Mouse (Mus musculus): ENCODE measurements at regions not wholly inside any gene's neighbourhood (a gene's known extent, or its start where the extent isn't known, plus 50 kb on each side); places are given as distances from the start of the nearest gene placed in this dataset.

GRCm38 (mm10) chr3:41164736-41165135, 81.9 kb upstream of the Pgrmc2 start:
- WGBS = 82% methylated on average over 7 of the region's 7 CpGs
- no peak for ATAC-seq (replicated peaks; ENCODE audit: low FRiP score)

GRCm38 (mm10) chr3:41163767-41164166, 80.9 kb upstream of the Pgrmc2 start:
- H3K36me3 ChIP-seq = no peaks in the 10 kb centered on the region
- no peak overlapping the region for H3K9ac ChIP-seq
- no peak for ATAC-seq (replicated peaks; ENCODE audit: low FRiP score)
- 81% methylated on average over 3 of the region's 3 CpGs for WGBS
- no peak overlapping the region for H3K27ac ChIP-seq
- no peak overlapping the region for H3K4me3 ChIP-seq (replicated peaks)
- no peaks in the 10 kb centered on the region for H3K9me3 ChIP-seq (replicated peaks)
- no peaks in the 10 kb centered on the region for H3K4me1 ChIP-seq
- no peaks in the 10 kb centered on the region for H3K27me3 ChIP-seq
- no peak overlapping the region for H3K4me2 ChIP-seq

More at GRCm38 (mm10) chr3:41164736-41165135, 81.9 kb upstream of the Pgrmc2 start:
- H3K4me1 ChIP-seq = no peaks in the 10 kb centered on the region
- no peaks in the 10 kb centered on the region for H3K27me3 ChIP-seq
- no peaks in the 10 kb centered on the region for H3K36me3 ChIP-seq
- no peak overlapping the region for H3K9ac ChIP-seq
- no peak overlapping the region for H3K4me2 ChIP-seq
- H3K9me3 ChIP-seq (replicated peaks) = no peaks in the 10 kb centered on the region
- no peak overlapping the region for H3K4me3 ChIP-seq (replicated peaks)
- H3K27ac ChIP-seq = no peak overlapping the region

GRCm38 (mm10) chr3:41162514-41162913, 79.7 kb upstream of the Pgrmc2 start:
- 95% methylated on average over 1 of the region's 1 CpGs for WGBS
- no peak overlapping the region for H3K4me2 ChIP-seq
- ATAC-seq (replicated peaks; ENCODE audit: low FRiP score) = no peak
- no peaks in the 10 kb centered on the region for H3K9me3 ChIP-seq (replicated peaks)
- H3K9ac ChIP-seq = no peak overlapping the region
- H3K4me3 ChIP-seq (replicated peaks) = no peak overlapping the region
- H3K27me3 ChIP-seq = no peaks in the 10 kb centered on the region
- H3K36me3 ChIP-seq = no peaks in the 10 kb centered on the region
- H3K27ac ChIP-seq = no peak overlapping the region
- no peaks in the 10 kb centered on the region for H3K4me1 ChIP-seq

- Histone ChIP-seq H3K27me3 (no peaks in the 10 kb centered on the region), H3K4me3 (replicated peaks) (no peak overlapping the region), H3K4me1 (no peaks in the 10 kb centered on the region), H3K27ac (no peak overlapping the region), H3K9ac (no peak overlapping the region), H3K36me3 (no peaks in the 10 kb centered on the region), H3K9me3 (replicated peaks) (no peaks in the 10 kb centered on the region), H3K4me2 (no peak overlapping the region)
- ATAC-seq (replicated peaks; ENCODE audit: low FRiP score) = no peak
Observed at GRCm38 (mm10) chr3:41160648-41161047, 77.8 kb upstream of the Pgrmc2 start.

GRCm38 (mm10) chr3:41158314-41158973, 75.6 kb upstream of the Pgrmc2 start:
- Histone ChIP-seq H3K4me3 (replicated peaks) (no peak overlapping the region), H3K27ac (no peak overlapping the region), H3K36me3 (no peaks in the 10 kb centered on the region), H3K27me3 (no peaks in the 10 kb centered on the region), H3K4me2 (no peak overlapping the region), H3K4me1 (no peaks in the 10 kb centered on the region), H3K9me3 (replicated peaks) (no peaks in the 10 kb centered on the region), H3K9ac (no peak overlapping the region)
- ATAC-seq (replicated peaks; ENCODE audit: low FRiP score) = no peak
- WGBS = 64% methylated on average over 12 of the region's 12 CpGs

GRCm38 (mm10) chr3:41157428-41157827, 74.6 kb upstream of the Pgrmc2 start:
- Histone ChIP-seq H3K4me3 (replicated peaks) (no peak overlapping the region), H3K4me2 (no peak overlapping the region), H3K9me3 (replicated peaks) (no peaks in the 10 kb centered on the region), H3K27ac (no peak overlapping the region), H3K36me3 (no peaks in the 10 kb centered on the region), H3K9ac (no peak overlapping the region), H3K27me3 (no peaks in the 10 kb centered on the region), H3K4me1 (no peaks in the 10 kb centered on the region)
- WGBS = 80% methylated on average over 3 of the region's 3 CpGs
- ATAC-seq (replicated peaks; ENCODE audit: low FRiP score) = no peak

- H3K4me3 ChIP-seq (replicated peaks) = no peak overlapping the region
- WGBS = 94% methylated on average over 2 of the region's 2 CpGs
- no peak overlapping the region for H3K4me2 ChIP-seq
- H3K9me3 ChIP-seq (replicated peaks) = no peaks in the 10 kb centered on the region
- H3K9ac ChIP-seq = no peak overlapping the region
- no peaks in the 10 kb centered on the region for H3K36me3 ChIP-seq
- H3K27ac ChIP-seq = no peak overlapping the region
- H3K4me1 ChIP-seq = no peaks in the 10 kb centered on the region
- H3K27me3 ChIP-seq = no peaks in the 10 kb centered on the region
- no peak for ATAC-seq (replicated peaks; ENCODE audit: low FRiP score)
Observed at GRCm38 (mm10) chr3:41156562-41156961, 73.7 kb upstream of the Pgrmc2 start.

- no peak for ATAC-seq (replicated peaks; ENCODE audit: low FRiP score)
- Histone ChIP-seq H3K4me3 (replicated peaks) (no peak overlapping the region), H3K36me3 (no peaks in the 10 kb centered on the region), H3K9ac (no peak overlapping the region), H3K4me1 (no peaks in the 10 kb centered on the region), H3K27ac (no peak overlapping the region), H3K9me3 (replicated peaks) (no peaks in the 10 kb centered on the region), H3K4me2 (no peak overlapping the region), H3K27me3 (no peaks in the 10 kb centered on the region)
- 80% methylated on average over 9 of the region's 9 CpGs for WGBS
Observed at GRCm38 (mm10) chr3:41155132-41155760, 72.4 kb upstream of the Pgrmc2 start.

GRCm38 (mm10) chr3:41154402-41154801, 71.6 kb upstream of the Pgrmc2 start:
- ATAC-seq (replicated peaks; ENCODE audit: low FRiP score) = no peak
- no peak overlapping the region for H3K4me3 ChIP-seq (replicated peaks)
- no peak overlapping the region for H3K9ac ChIP-seq
- no peaks in the 10 kb centered on the region for H3K36me3 ChIP-seq
- no peaks in the 10 kb centered on the region for H3K27me3 ChIP-seq
- H3K4me2 ChIP-seq = no peak overlapping the region
- no peak overlapping the region for H3K27ac ChIP-seq
- 65% methylated on average over 1 of the region's 1 CpGs for WGBS
- H3K4me1 ChIP-seq = no peaks in the 10 kb centered on the region
- H3K9me3 ChIP-seq (replicated peaks) = no peaks in the 10 kb centered on the region

- WGBS = 80% methylated on average over 7 of the region's 7 CpGs
- H3K36me3 ChIP-seq = no peaks in the 10 kb centered on the region
- no peaks in the 10 kb centered on the region for H3K4me1 ChIP-seq
- ATAC-seq (replicated peaks; ENCODE audit: low FRiP score) = no peak
- H3K4me2 ChIP-seq = no peak overlapping the region
- H3K27me3 ChIP-seq = no peaks in the 10 kb centered on the region
- H3K4me3 ChIP-seq (replicated peaks) = no peak overlapping the region
- no peak overlapping the region for H3K9ac ChIP-seq
- no peak overlapping the region for H3K27ac ChIP-seq
- H3K9me3 ChIP-seq (replicated peaks) = no peaks in the 10 kb centered on the region
Observed at GRCm38 (mm10) chr3:41151989-41152388, 69.1 kb upstream of the Pgrmc2 start.

GRCm38 (mm10) chr3:41140391-41140790, 57.5 kb upstream of the Pgrmc2 start:
- no peak overlapping the region for H3K27ac ChIP-seq
- no peak overlapping the region for H3K4me2 ChIP-seq
- H3K36me3 ChIP-seq = no peaks in the 10 kb centered on the region
- no peak overlapping the region for H3K4me3 ChIP-seq (replicated peaks)
- H3K4me1 ChIP-seq = no peaks in the 10 kb centered on the region
- H3K27me3 ChIP-seq = no peaks in the 10 kb centered on the region
- H3K9ac ChIP-seq = no peak overlapping the region
- ATAC-seq (replicated peaks; ENCODE audit: low FRiP score) = no peak
- H3K9me3 ChIP-seq (replicated peaks) = 0 out of 2 replicates have a peak, but pooled peaks cover 3% of the 10 kb centered on the region
- 97% methylated on average over 4 of the region's 4 CpGs for WGBS

- Histone ChIP-seq H3K9me3 (replicated peaks) (0 out of 2 replicates have a peak, but pooled peaks cover 3% of the 10 kb centered on the region), H3K4me2 (no peak overlapping the region), H3K27ac (no peak overlapping the region), H3K4me1 (no peaks in the 10 kb centered on the region), H3K27me3 (no peaks in the 10 kb centered on the region), H3K9ac (no peak overlapping the region), H3K36me3 (no peaks in the 10 kb centered on the region), H3K4me3 (replicated peaks) (no peak overlapping the region)
- 83% methylated on average over 1 of the region's 1 CpGs for WGBS
- no peak for ATAC-seq (replicated peaks; ENCODE audit: low FRiP score)
Observed at GRCm38 (mm10) chr3:41137931-41138330, 55.1 kb upstream of the Pgrmc2 start.

- no peak overlapping the region for H3K4me2 ChIP-seq
- no peaks in the 10 kb centered on the region for H3K9me3 ChIP-seq (replicated peaks)
- no peaks in the 10 kb centered on the region for H3K4me1 ChIP-seq
- H3K27me3 ChIP-seq = peaks cover 5% of the 10 kb centered on the region; the same call in 1 of the 2 replicates
- H3K27ac ChIP-seq = no peak overlapping the region
- no peak overlapping the region for H3K4me3 ChIP-seq (replicated peaks)
- no peaks in the 10 kb centered on the region for H3K36me3 ChIP-seq
- 35% methylated on average over 6 of the region's 6 CpGs for WGBS
- H3K9ac ChIP-seq = no peak overlapping the region
- ATAC-seq (replicated peaks; ENCODE audit: low FRiP score) = no peak
Observed at GRCm38 (mm10) chr3:41132889-41133288, 50.0 kb upstream of the Pgrmc2 start.

All from kidney, embryonic 15.5 days (tissue).